Mouse (Mus musculus): Measurements from ENCODE around the gene Calcoco2. TPM values are rescaled to one million over a fixed set of nuclear protein-coding genes. Genes with fewer than 3 reads are reported as not detected.

Gene Calcoco2
- polyA plus RNA-seq, 1 experiment from 2014 or later: not detected

- no peak for ATAC-seq
- no peaks in the 10 kb centered on the region for H3K36me3 ChIP-seq (ENCODE audit: control insufficient read depth, insufficient read depth, low read length)
- H3K27me3 ChIP-seq (replicated peaks; ENCODE audit: control insufficient read depth, insufficient read depth, low read length): no peaks in the 10 kb centered on the region
- no peaks in the 10 kb centered on the region for H3K4me1 ChIP-seq (ENCODE audit: control insufficient read depth, insufficient read depth, low read depth, low read length)
- no peak overlapping the region for H3K4me2 ChIP-seq (ENCODE audit: low read length)
- no peak overlapping the region for H3K9ac ChIP-seq (ENCODE audit: low read depth, low read length)
- no peak overlapping the region for H3K4me3 ChIP-seq (ENCODE audit: low read length)
- 16% methylated on average over 3 of the region's 3 CpGs for WGBS
- no peaks in the 10 kb centered on the region for H3K9me3 ChIP-seq (ENCODE audit: control insufficient read depth, low read length)
- H3K27ac ChIP-seq (ENCODE audit: low read depth, low read length): no peak overlapping the region
Measured at GRCm38 (mm10) chr11:96093361-96093760, 18.4 kb downstream of the Calcoco2 start.

- Histone ChIP-seq H3K4me1 (ENCODE audit: control insufficient read depth, insufficient read depth, low read depth, low read length) (no peaks in the 10 kb centered on the region), H3K4me3 (ENCODE audit: low read length) (no peak overlapping the region), H3K27ac (ENCODE audit: low read depth, low read length) (no peak overlapping the region), H3K36me3 (ENCODE audit: control insufficient read depth, insufficient read depth, low read length) (no peaks in the 10 kb centered on the region), H3K27me3 (replicated peaks; ENCODE audit: control insufficient read depth, insufficient read depth, low read length) (no peaks in the 10 kb centered on the region), H3K4me2 (ENCODE audit: low read length) (no peak overlapping the region), H3K9ac (ENCODE audit: low read depth, low read length) (no peak overlapping the region), H3K9me3 (ENCODE audit: control insufficient read depth, low read length) (peaks cover 3% of the 10 kb centered on the region; the same call in 1 of the 2 replicates)
- ATAC-seq: no peak
- 46% methylated on average over 7 of the region's 7 CpGs for WGBS
Measured at GRCm38 (mm10) chr11:96092674-96093291, 19.0 kb downstream of the Calcoco2 start.

- peaks cover 3% of the 10 kb centered on the region; the same call in 1 of the 2 replicates for H3K9me3 ChIP-seq (ENCODE audit: control insufficient read depth, low read length)
- H3K4me1 ChIP-seq (ENCODE audit: control insufficient read depth, insufficient read depth, low read depth, low read length): no peaks in the 10 kb centered on the region
- no peaks in the 10 kb centered on the region for H3K36me3 ChIP-seq (ENCODE audit: control insufficient read depth, insufficient read depth, low read length)
- no peak overlapping the region for H3K4me2 ChIP-seq (ENCODE audit: low read length)
- H3K27ac ChIP-seq (ENCODE audit: low read depth, low read length): no peak overlapping the region
- WGBS: 68% methylated on average over 2 of the region's 2 CpGs
- no peaks in the 10 kb centered on the region for H3K27me3 ChIP-seq (replicated peaks; ENCODE audit: control insufficient read depth, insufficient read depth, low read length)
- no peak overlapping the region for H3K9ac ChIP-seq (ENCODE audit: low read depth, low read length)
- ATAC-seq: no peak
- H3K4me3 ChIP-seq (ENCODE audit: low read length): no peak overlapping the region
Measured at GRCm38 (mm10) chr11:96091073-96091472, 20.7 kb downstream of the Calcoco2 start.

- WGBS: 87% methylated on average over 6 of the region's 6 CpGs
- H3K36me3 ChIP-seq (ENCODE audit: control insufficient read depth, insufficient read depth, low read length): no peaks in the 10 kb centered on the region
- H3K4me3 ChIP-seq (ENCODE audit: low read length): no peak overlapping the region
- ATAC-seq: no peak
- H3K4me2 ChIP-seq (ENCODE audit: low read length): no peak overlapping the region
- H3K4me1 ChIP-seq (ENCODE audit: control insufficient read depth, insufficient read depth, low read depth, low read length): no peaks in the 10 kb centered on the region
- no peak overlapping the region for H3K9ac ChIP-seq (ENCODE audit: low read depth, low read length)
- no peak overlapping the region for H3K27ac ChIP-seq (ENCODE audit: low read depth, low read length)
- no peaks in the 10 kb centered on the region for H3K27me3 ChIP-seq (replicated peaks; ENCODE audit: control insufficient read depth, insufficient read depth, low read length)
- peaks cover 3% of the 10 kb centered on the region; the same call in 1 of the 2 replicates for H3K9me3 ChIP-seq (ENCODE audit: control insufficient read depth, low read length)
Measured at GRCm38 (mm10) chr11:96087981-96088380, 23.8 kb downstream of the Calcoco2 start.

GRCm38 (mm10) chr11:96082682-96083081 lies 29.1 kb downstream of the Calcoco2 start:
- no peaks in the 10 kb centered on the region for H3K4me1 ChIP-seq (ENCODE audit: control insufficient read depth, insufficient read depth, low read depth, low read length)
- H3K4me2 ChIP-seq (ENCODE audit: low read length): no peak overlapping the region
- H3K4me3 ChIP-seq (ENCODE audit: low read length): no peak overlapping the region
- 76% methylated on average over 3 of the region's 3 CpGs for WGBS
- no peak for ATAC-seq
- no peak overlapping the region for H3K27ac ChIP-seq (ENCODE audit: low read depth, low read length)
- H3K9ac ChIP-seq (ENCODE audit: low read depth, low read length): no peak overlapping the region
- H3K9me3 ChIP-seq (ENCODE audit: control insufficient read depth, low read length): no peaks in the 10 kb centered on the region
- H3K27me3 ChIP-seq (replicated peaks; ENCODE audit: control insufficient read depth, insufficient read depth, low read length): no peaks in the 10 kb centered on the region
- no peaks in the 10 kb centered on the region for H3K36me3 ChIP-seq (ENCODE audit: control insufficient read depth, insufficient read depth, low read length)

GRCm38 (mm10) chr11:96080736-96081135 lies 31.0 kb downstream of the Calcoco2 start:
- 82% methylated on average over 5 of the region's 5 CpGs for WGBS
- ATAC-seq: no peak
- no peaks in the 10 kb centered on the region for H3K27me3 ChIP-seq (replicated peaks; ENCODE audit: control insufficient read depth, insufficient read depth, low read length)
- no peak overlapping the region for H3K4me2 ChIP-seq (ENCODE audit: low read length)
- H3K4me3 ChIP-seq (ENCODE audit: low read length): no peak overlapping the region
- no peak overlapping the region for H3K27ac ChIP-seq (ENCODE audit: low read depth, low read length)
- no peak overlapping the region for H3K9ac ChIP-seq (ENCODE audit: low read depth, low read length)
- H3K36me3 ChIP-seq (ENCODE audit: control insufficient read depth, insufficient read depth, low read length): no peaks in the 10 kb centered on the region
- no peaks in the 10 kb centered on the region for H3K9me3 ChIP-seq (ENCODE audit: control insufficient read depth, low read length)
- H3K4me1 ChIP-seq (ENCODE audit: control insufficient read depth, insufficient read depth, low read depth, low read length): peaks cover 2% of the 10 kb centered on the region; the same call in 1 of the 2 replicates

- H3K27me3 ChIP-seq (replicated peaks; ENCODE audit: control insufficient read depth, insufficient read depth, low read length): no peaks in the 10 kb centered on the region
- no peak for ATAC-seq
- WGBS: 69% methylated on average over 13 of the region's 13 CpGs
Measured at GRCm38 (mm10) chr11:96076221-96077105, 35.3 kb downstream of the Calcoco2 start.

GRCm38 (mm10) chr11:96075509-96076220 lies 36.1 kb downstream of the Calcoco2 start, which contains the start of gene Atp5g1:
Gene Atp5g1, minus strand, starts transcription at chr11:96075670.
- Histone ChIP-seq H3K36me3 (ENCODE audit: control insufficient read depth, insufficient read depth, low read length) (peaks cover 7% of the 10 kb centered on the region), H3K4me2 (ENCODE audit: low read length) (peak within 1 kb of the TSS; percentile 83), H3K9ac (ENCODE audit: low read depth, low read length) (peak within 1 kb of the TSS; percentile 80), H3K4me3 (ENCODE audit: low read length) (peak within 1 kb of the TSS; percentile 77), H3K9me3 (ENCODE audit: control insufficient read depth, low read length) (no peaks in the 10 kb centered on the region), H3K4me1 (ENCODE audit: control insufficient read depth, insufficient read depth, low read depth, low read length) (peaks cover 15% of the 10 kb centered on the region), H3K27me3 (replicated peaks; ENCODE audit: control insufficient read depth, insufficient read depth, low read length) (no peaks in the 10 kb centered on the region), H3K27ac (ENCODE audit: low read depth, low read length) (peak within 1 kb of the TSS; percentile 85)
- peak; percentile 98 for ATAC-seq
- WGBS: under 1% methylated on average over 37 of the region's 37 CpGs

More at GRCm38 (mm10) chr11:96076221-96077105, 35.3 kb downstream of the Calcoco2 start:
- Histone ChIP-seq H3K36me3 (ENCODE audit: control insufficient read depth, insufficient read depth, low read length) (peaks cover 3% of the 10 kb centered on the region), H3K4me3 (ENCODE audit: low read length) (peak overlapping the region; percentile 77), H3K4me2 (ENCODE audit: low read length) (peak overlapping the region; percentile 75), H3K4me1 (ENCODE audit: control insufficient read depth, insufficient read depth, low read depth, low read length) (peaks cover 15% of the 10 kb centered on the region), H3K9ac (ENCODE audit: low read depth, low read length) (peak overlapping the region; percentile 55; the same call in 1 of the 2 replicates), H3K27ac (ENCODE audit: low read depth, low read length) (peak overlapping the region; percentile 85), H3K9me3 (ENCODE audit: control insufficient read depth, low read length) (no peaks in the 10 kb centered on the region)

- Histone ChIP-seq H3K4me2 (ENCODE audit: low read length) (peak overlapping the region; percentile 83), H3K4me1 (ENCODE audit: control insufficient read depth, insufficient read depth, low read depth, low read length) (peaks cover 15% of the 10 kb centered on the region), H3K9me3 (ENCODE audit: control insufficient read depth, low read length) (no peaks in the 10 kb centered on the region), H3K27ac (ENCODE audit: low read depth, low read length) (peak overlapping the region; percentile 79), H3K4me3 (ENCODE audit: low read length) (peak overlapping the region; percentile 77), H3K36me3 (ENCODE audit: control insufficient read depth, insufficient read depth, low read length) (peaks cover 10% of the 10 kb centered on the region), H3K27me3 (replicated peaks; ENCODE audit: control insufficient read depth, insufficient read depth, low read length) (no peaks in the 10 kb centered on the region), H3K9ac (ENCODE audit: low read depth, low read length) (peak overlapping the region; percentile 80)
- WGBS: under 1% methylated on average over 15 of the region's 15 CpGs
- no peak for ATAC-seq
Measured at GRCm38 (mm10) chr11:96075177-96075508, 36.6 kb downstream of the Calcoco2 start.

All from hindbrain, embryonic 16.5 days (tissue).